Mouse (Mus musculus) liver, embryonic 14.5 days (tissue): ENCODE results near the gene Nwd1.

ENCODE experiments used
- CTCF ChIP-seq: IDR thresholded peaks from 2 replicates; pipeline ENCODE4 v1.5.1; 2016; ENCODE audit warnings: antibody characterized with exemption, low read depth, control low read depth
- EP300 ChIP-seq: IDR thresholded peaks from 2 replicates; pipeline ENCODE4 v1.6.1; 2016; ENCODE audit warnings: antibody characterized with exemption, low read depth

GRCm38 (mm10) chr8:72758310-72758709 is 111.8 kb downstream of the Nwd1 start:
- TF ChIP-seq CTCF: no peak
- no peak for TF ChIP-seq EP300
